Mouse (Mus musculus) ES-E14 (cell line): ENCODE data around the gene Kcnq5.

Source experiments
- MAFK ChIP-seq: IDR thresholded peaks from 2 replicates; pipeline ENCODE4 v1.6.1; 2014; ENCODE audit warnings: mild to moderate bottlenecking, low read depth, low read length, inconsistent platforms; ENCODE audit not compliant: insufficient read depth
- ZC3H11A ChIP-seq: IDR thresholded peaks from 2 replicates; pipeline ENCODE4 v1.6.1; 2012; ENCODE audit warnings: low read depth, mild to moderate bottlenecking, inconsistent platforms, low read length, borderline replicate concordance
- ZNF384 ChIP-seq: IDR thresholded peaks from 2 replicates; pipeline ENCODE4 v1.6.1; 2012; ENCODE audit warnings: low read depth, low read length, inconsistent platforms

DNA sequence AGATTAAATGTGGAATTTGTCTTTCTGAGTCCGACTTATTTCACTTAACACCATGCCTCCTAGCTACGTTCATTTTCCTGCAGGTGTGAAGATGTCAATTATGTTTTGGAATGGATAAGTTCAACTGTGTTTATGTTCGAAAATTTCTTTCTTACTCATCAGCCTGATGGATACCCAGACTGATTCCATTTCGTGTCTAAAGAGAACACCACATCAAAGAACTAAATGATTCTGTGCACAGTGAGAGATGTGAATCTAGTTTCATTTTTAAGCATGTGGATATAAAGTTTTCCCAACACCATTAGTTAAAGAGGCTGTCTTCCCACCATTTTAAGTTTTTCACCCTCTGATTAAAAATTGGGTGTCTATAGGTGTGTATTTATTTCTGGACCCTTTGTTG lies 357.7 kb downstream of the Kcnq5 start:
- TF ChIP-seq ZC3H11A = no peak
- no peak for TF ChIP-seq ZNF384
- TF ChIP-seq MAFK = no peak
